Mouse (Mus musculus) MEL (cell line): Measurements from ENCODE around the gene Tmem8. TPM values are rescaled to one million over a fixed set of nuclear protein-coding genes. Genes with fewer than 3 reads are reported as not detected.

Source experiments
- DNase-seq: peaks from one replicate; pipeline ENCODE4 v3.0.0; 2011; ENCODE audit warnings: low read depth, low spot score
- H3K27ac ChIP-seq: 2 replicates; pipeline ENCODE4 v1.5.1; 2012; ENCODE audit warnings: low read depth, mild to moderate bottlenecking, control low read depth, low read length, moderate library complexity; ENCODE audit not compliant: control insufficient read depth
- H3K27me3 ChIP-seq, 2 experiments: fragments of 150-350 bp in 1 of 2; sonication (generic) in 1 of 2; 2 replicates each; pipeline ENCODE4 v1.6.1; 2012; ENCODE audit warnings: low read length in 2 of 2, mild to moderate bottlenecking in 2 of 2, improper control_type of control experiment in 1 of 2, moderate library complexity in 1 of 2; ENCODE audit not compliant: insufficient read depth in 2 of 2, control insufficient read depth in 1 of 2
- H3K36me3 ChIP-seq, 2 experiments: 2 replicates each; pipeline ENCODE4 v1.6.1; 2012 to 2014; ENCODE audit warnings: low read length in 2 of 2, improper control_type of control experiment in 1 of 2, inconsistent platforms in 1 of 2, mild to moderate bottlenecking in 1 of 2; ENCODE audit not compliant: insufficient read depth in 2 of 2, control insufficient read depth in 1 of 2
- H3K4me1 ChIP-seq, 2 experiments: fragments of 150-350 bp in 1 of 2; sonication (generic) in 1 of 2; 2 replicates each; pipeline ENCODE4 v1.6.1; 2012; ENCODE audit warnings: low read length in 2 of 2, improper control_type of control experiment in 1 of 2, mild to moderate bottlenecking in 1 of 2; ENCODE audit not compliant: insufficient read depth in 2 of 2, control insufficient read depth in 1 of 2
- H3K4me3 ChIP-seq, 2 experiments: fragments of 150-350 bp in 1 of 2; sonication (generic) in 1 of 2; 2 replicates each; pipeline ENCODE4 v1.5.1; 2012; ENCODE audit warnings: low read depth in 2 of 2, low read length in 2 of 2, mild to moderate bottlenecking in 2 of 2, moderate library complexity in 2 of 2, control low read depth in 1 of 2, improper control_type of control experiment in 1 of 2; ENCODE audit not compliant: control insufficient read depth in 1 of 2, insufficient read depth in 1 of 2
- H3K79me2 ChIP-seq: 2 replicates; pipeline ENCODE4 v1.6.1; 2012; ENCODE audit warnings: mild to moderate bottlenecking, low read length, moderate library complexity; ENCODE audit not compliant: control insufficient read depth, poor library complexity, insufficient read depth
- H3K9ac ChIP-seq: 2 replicates; pipeline ENCODE4 v1.6.1; 2012; ENCODE audit warnings: low read depth, mild to moderate bottlenecking, control low read depth, low read length, moderate library complexity; ENCODE audit not compliant: control insufficient read depth, poor library complexity, severe bottlenecking
- H3K9me3 ChIP-seq: fragments of 150-350 bp; sonication (generic); replicated peaks from 2 replicates; pipeline ENCODE4 v1.6.1; 2012; ENCODE audit warnings: mild to moderate bottlenecking, low read length, improper control_type of control experiment, moderate library complexity; ENCODE audit not compliant: insufficient read depth
- BHLHE40 ChIP-seq: IDR thresholded peaks from 2 replicates; pipeline ENCODE4 v1.6.1; 2012; ENCODE audit warnings: low read depth, mild to moderate bottlenecking, inconsistent platforms, low read length, improper control_type of control experiment, borderline replicate concordance
- CHD1 ChIP-seq: IDR thresholded peaks from 2 replicates; pipeline ENCODE4 v1.6.1; 2012; ENCODE audit warnings: low read depth, mild to moderate bottlenecking, inconsistent platforms, low read length, improper control_type of control experiment
- CHD2 ChIP-seq: IDR thresholded peaks from 2 replicates; pipeline ENCODE4 v1.6.1; 2011; ENCODE audit warnings: low read length, improper control_type of control experiment
- CTCF ChIP-seq, 3 experiments: IDR thresholded peaks in 2 of 3; conservative IDR thresholded peaks in 1 of 3; 2 replicates each; pipeline ENCODE4 v1.5.1; 2011 to 2012; ENCODE audit warnings: low read length in 3 of 3, low read depth in 2 of 3, mild to moderate bottlenecking in 2 of 3, improper control_type of control experiment in 1 of 3, inconsistent platforms in 1 of 3, mixed read lengths in 1 of 3, moderate library complexity in 1 of 3; ENCODE audit not compliant: control insufficient read depth in 1 of 3, insufficient read depth in 1 of 3, poor library complexity in 1 of 3, severe bottlenecking in 1 of 3
- E2F4 ChIP-seq: IDR thresholded peaks from 2 replicates; pipeline ENCODE4 v1.6.1; 2011; ENCODE audit warnings: low read depth, low read length, improper control_type of control experiment, borderline replicate concordance
- ELF1 ChIP-seq: IDR thresholded peaks from 2 replicates; pipeline ENCODE4 v1.6.1; 2014; ENCODE audit warnings: low read depth, mild to moderate bottlenecking, inconsistent platforms, low read length, improper control_type of control experiment, moderate library complexity
- EP300 ChIP-seq, 2 experiments: IDR thresholded peaks; 2 replicates each; pipeline ENCODE4 v1.6.1; 2011; ENCODE audit warnings: improper control_type of control experiment in 2 of 2, low read length in 2 of 2, low read depth in 1 of 2, mild to moderate bottlenecking in 1 of 2
- ETS1 ChIP-seq: IDR thresholded peaks from 2 replicates; pipeline ENCODE4 v1.6.1; 2012; ENCODE audit warnings: low read depth, mild to moderate bottlenecking, inconsistent platforms, low read length, improper control_type of control experiment, moderate library complexity
- GABPA ChIP-seq: IDR thresholded peaks from 2 replicates; pipeline ENCODE4 v1.6.1; 2012; ENCODE audit warnings: low read depth, mild to moderate bottlenecking, inconsistent platforms, low read length, improper control_type of control experiment, moderate library complexity
- HCFC1 ChIP-seq: IDR thresholded peaks from 2 replicates; pipeline ENCODE4 v1.6.1; 2012; ENCODE audit warnings: low read depth, mild to moderate bottlenecking, inconsistent platforms, low read length, improper control_type of control experiment, moderate library complexity
- JUND ChIP-seq: IDR thresholded peaks from 2 replicates; pipeline ENCODE4 v1.6.1; 2011; ENCODE audit warnings: low read depth, mild to moderate bottlenecking, improper control_type of control experiment, low read length
- KAT2A ChIP-seq: conservative IDR thresholded peaks from 2 replicates; pipeline ENCODE4 v1.6.1; 2012; ENCODE audit warnings: low read depth, low read length, improper control_type of control experiment, inconsistent platforms
- MAFK ChIP-seq: IDR thresholded peaks from 2 replicates; pipeline ENCODE4 v1.6.1; 2011; ENCODE audit warnings: low read depth, mild to moderate bottlenecking, low read length, improper control_type of control experiment, borderline replicate concordance
- MAX ChIP-seq: IDR thresholded peaks from 2 replicates; pipeline ENCODE4 v1.6.1; 2011; ENCODE audit warnings: low read length, improper control_type of control experiment
- MAZ ChIP-seq: IDR thresholded peaks from 2 replicates; pipeline ENCODE4 v1.6.1; 2012; ENCODE audit warnings: low read depth, mild to moderate bottlenecking, inconsistent platforms, low read length, improper control_type of control experiment
- MEF2A ChIP-seq: IDR thresholded peaks from 2 replicates; pipeline ENCODE4 v1.6.1; 2014; ENCODE audit warnings: low read depth, mild to moderate bottlenecking, inconsistent platforms, low read length, improper control_type of control experiment; ENCODE audit not compliant: poor library complexity, insufficient replicate concordance, severe bottlenecking; ENCODE audit errors: extremely low read depth
- MYB ChIP-seq: IDR thresholded peaks from 2 replicates; pipeline ENCODE4 v1.6.1; 2011; ENCODE audit warnings: mild to moderate bottlenecking, low read depth, low read length, improper control_type of control experiment
- NELFE ChIP-seq: IDR thresholded peaks from 2 replicates; pipeline ENCODE4 v1.6.1; 2011; ENCODE audit warnings: low read depth, low read length, improper control_type of control experiment
- NRF1 ChIP-seq: IDR thresholded peaks from 2 replicates; pipeline ENCODE4 v1.6.1; 2014; ENCODE audit warnings: low read depth, mild to moderate bottlenecking, inconsistent platforms, low read length, improper control_type of control experiment, moderate library complexity; ENCODE audit not compliant: poor library complexity, insufficient read depth, severe bottlenecking
- POLR2A ChIP-seq, 2 experiments: IDR thresholded peaks; 2 replicates each; pipeline ENCODE4 v1.6.1; 2011 to 2012; ENCODE audit warnings: low read length in 2 of 2, mild to moderate bottlenecking in 2 of 2, control low read depth in 1 of 2, improper control_type of control experiment in 1 of 2, low read depth in 1 of 2, moderate library complexity in 1 of 2; ENCODE audit not compliant: control insufficient read depth in 1 of 2, insufficient read depth in 1 of 2, poor library complexity in 1 of 2
- POLR2AphosphoS2 ChIP-seq: IDR thresholded peaks from 2 replicates; pipeline ENCODE4 v1.6.1; 2011; ENCODE audit warnings: low read length, improper control_type of control experiment
- POLR2AphosphoS5 ChIP-seq: IDR thresholded peaks from 2 replicates; pipeline ENCODE4 v1.6.1; 2012; ENCODE audit warnings: low read depth, borderline replicate concordance, mild to moderate bottlenecking, inconsistent platforms, low read length, moderate library complexity, mixed read lengths
- RAD21 ChIP-seq: IDR thresholded peaks from 2 replicates; pipeline ENCODE4 v1.6.1; 2011; ENCODE audit warnings: mild to moderate bottlenecking, low read depth, low read length, improper control_type of control experiment
- RCOR1 ChIP-seq: IDR thresholded peaks from 2 replicates; pipeline ENCODE4 v1.6.1; 2012; ENCODE audit warnings: low read depth, mild to moderate bottlenecking, inconsistent platforms, low read length, improper control_type of control experiment
- SIN3A ChIP-seq: IDR thresholded peaks from 2 replicates; pipeline ENCODE4 v1.6.1; 2012; ENCODE audit warnings: low read length, improper control_type of control experiment, inconsistent platforms
- SMC3 ChIP-seq: IDR thresholded peaks from 2 replicates; pipeline ENCODE4 v1.6.1; 2011; ENCODE audit warnings: low read depth, low read length, improper control_type of control experiment
- TBP ChIP-seq: IDR thresholded peaks from 2 replicates; pipeline ENCODE4 v1.8.0; 2011; ENCODE audit warnings: low read depth, low read length, improper control_type of control experiment
- TCF12 ChIP-seq: IDR thresholded peaks from 2 replicates; pipeline ENCODE4 v1.6.1; 2014; ENCODE audit warnings: low read depth, mild to moderate bottlenecking, inconsistent platforms, low read length, improper control_type of control experiment, moderate library complexity
- UBTF ChIP-seq: IDR thresholded peaks from 2 replicates; pipeline ENCODE4 v1.6.1; 2012; ENCODE audit warnings: low read depth, mild to moderate bottlenecking, inconsistent platforms, low read length, improper control_type of control experiment, moderate library complexity, borderline replicate concordance; ENCODE audit not compliant: insufficient read depth
- USF1 ChIP-seq: IDR thresholded peaks from 2 replicates; pipeline ENCODE4 v1.6.1; 2014; ENCODE audit warnings: low read depth, mild to moderate bottlenecking, inconsistent platforms, low read length, improper control_type of control experiment, moderate library complexity
- USF2 ChIP-seq, 2 experiments: IDR thresholded peaks; 2 replicates each; pipeline ENCODE4 v1.6.1; 2011 to 2012; ENCODE audit warnings: improper control_type of control experiment in 2 of 2, low read length in 2 of 2, borderline replicate concordance in 1 of 2, inconsistent platforms in 1 of 2, low read depth in 1 of 2, mild to moderate bottlenecking in 1 of 2; ENCODE audit not compliant: insufficient read depth in 1 of 2
- ZKSCAN1 ChIP-seq: IDR thresholded peaks from 2 replicates; pipeline ENCODE4 v1.6.1; 2012; ENCODE audit warnings: low read depth, mild to moderate bottlenecking, inconsistent platforms, low read length, improper control_type of control experiment, moderate library complexity
- ZMIZ1 ChIP-seq: IDR thresholded peaks from 2 replicates; pipeline ENCODE4 v1.6.1; 2012; ENCODE audit warnings: low read depth, mild to moderate bottlenecking, inconsistent platforms, low read length, improper control_type of control experiment, moderate library complexity
- ZNF384 ChIP-seq: IDR thresholded peaks from 2 replicates; pipeline ENCODE4 v1.6.1; 2012; ENCODE audit warnings: low read depth, mild to moderate bottlenecking, inconsistent platforms, low read length, improper control_type of control experiment
- polyA plus RNA-seq, 2 experiments: library from polyadenylated mRNA; stranded (reverse) in 1 of 2; unstranded in 1 of 2; fragments of >175 nt in 1 of 2; fragments of >200 nt in 1 of 2; gene quantifications; 2 replicates each; pipeline versions ENCODE4 v1.2.1 to v1.2.4; 2012; ENCODE audit warnings: low replicate concordance in 2 of 2, low read depth in 1 of 2; ENCODE audit not compliant: insufficient read length in 2 of 2, insufficient read depth in 1 of 2, missing spikeins in 1 of 2
- total RNA-seq: library from RNA; depleted of rRNA; stranded (reverse); fragments of 300-350 nt; gene quantifications from 2 replicates; pipeline ENCODE4 v1.2.3, GENCODE M21; 2012; rRNA removed

Gene Tmem8
- total RNA-seq (4.4 and 4.7 TPM in 2 replicates), polyA plus RNA-seq (10 to 100 TPM in 1 of 2 experiments, not detected in 1; 16.7 TPM)

GRCm38 (mm10) chr17:26113181-26113948 lies at the start of gene Tmem8:
Gene Tmem8, plus strand, starts transcription at chr17:26113299.
- no peaks in the 10 kb centered on the region for H3K27me3 ChIP-seq
- H3K36me3 ChIP-seq = peaks cover 0 to 2% of the 10 kb centered on the region in 2 experiments; a peak in 2 of 4 replicates
- no peaks in the 10 kb centered on the region for H3K9me3 ChIP-seq
- no peaks in the 10 kb centered on the region; the same call in 1 of the 2 replicates for H3K79me2 ChIP-seq
- peak within 1 kb of the TSS; percentile 73 for H3K9ac ChIP-seq
- H3K4me3 ChIP-seq = peak within 1 kb of the TSS; percentile 75 to 89
- DNase-seq = peak; percentile 73
- H3K4me1 ChIP-seq = peaks cover 5 to 30% of the 10 kb centered on the region in 2 experiments; a peak in 3 of 4 replicates
- H3K27ac ChIP-seq = no peak within 1 kb of the TSS
- no peak for TF ChIP-seq SMC3
- TF ChIP-seq ZKSCAN1 = no peak
- peak; percentile 7 to 50 (median 20); a peak in 5 of 6 replicates for TF ChIP-seq CTCF (IDR thresholded peaks at IDR 0.05 in 2 of 3, conservative IDR thresholded peaks at IDR 0.05 in 1 of 3; ENCODE audit: control insufficient read depth in 1 of 3, insufficient read depth in 1 of 3, low read depth in 2 of 3, low read length in 3 of 3, poor library complexity in 1 of 3, severe bottlenecking in 1 of 3)
- no peak for TF ChIP-seq EP300 (IDR thresholded peaks at IDR 0.05; ENCODE audit: low read depth in 1 of 2, low read length in 2 of 2)
- TF ChIP-seq MEF2A = no peak
- no peak for TF ChIP-seq CHD2
- TF ChIP-seq KAT2A = no peak
- TF ChIP-seq ELF1 = peak; percentile 90
- peak; percentile 35; the same call in 1 of the 2 replicates for TF ChIP-seq POLR2AphosphoS2
- TF ChIP-seq TCF12 = no peak
- TF ChIP-seq SIN3A = peak; percentile 35; the same call in 1 of the 2 replicates
- TF ChIP-seq E2F4 = no peak
- peak; percentile 59 to 91; a peak in 3 of 4 replicates for TF ChIP-seq POLR2A (IDR thresholded peaks at IDR 0.05; ENCODE audit: control insufficient read depth in 1 of 2, insufficient read depth in 1 of 2, low read depth in 1 of 2, low read length in 2 of 2, poor library complexity in 1 of 2)
- 0 out of 2 replicates have a peak, but pooled peaks have one; percentile 13 for TF ChIP-seq USF1
- TF ChIP-seq BHLHE40 = no peak
- TF ChIP-seq MAFK = no peak
- no peak for TF ChIP-seq RAD21
- TF ChIP-seq MYB = no peak
- 0 out of 2 replicates have a peak, but pooled peaks have one; percentile 19 for TF ChIP-seq CHD1
- TF ChIP-seq NRF1 = no peak
- peak; percentile 66 for TF ChIP-seq NELFE
- TF ChIP-seq GABPA = no peak
- 0 out of 2 replicates have a peak, but pooled peaks have one; percentile 35 for TF ChIP-seq UBTF
- 0 out of 2 replicates have a peak, but pooled peaks have one; percentile 29 for TF ChIP-seq ZMIZ1
- TF ChIP-seq USF2 (IDR thresholded peaks at IDR 0.05; ENCODE audit: borderline replicate concordance in 1 of 2, insufficient read depth in 1 of 2, low read depth in 1 of 2, low read length in 2 of 2) = no peak
- no peak for TF ChIP-seq ZNF384
- no peak for TF ChIP-seq MAZ
- no peak for TF ChIP-seq JUND
- no peak for TF ChIP-seq RCOR1
- TF ChIP-seq POLR2AphosphoS5 = no peak
- TF ChIP-seq TBP = no peak
- no peak for TF ChIP-seq HCFC1
- TF ChIP-seq MAX = no peak
- TF ChIP-seq ETS1 = no peak
